Mouse (Mus musculus) midbrain, postnatal 0 days (tissue): Measurements from ENCODE around the gene Bckdhb. TPM values are rescaled to one million over a fixed set of nuclear protein-coding genes. Genes with fewer than 3 reads are reported as not detected.
A peak's percentile ranks its signal among the peaks of the same experiment; 100 is the strongest.

Source experiments
- ATAC-seq: fragments of 200-750 bp; cut with Nextera tagmentation; 2 replicates; pipeline ENCODE4 v1.8.0; 2017; ENCODE audit warnings: moderate number of reproducible peaks, mild to moderate bottlenecking, moderate TSS enrichment, moderate library complexity; ENCODE audit not compliant: low FRiP score
- DNase-seq: peaks from one replicate; pipeline ENCODE4 v3.0.0-alpha.2; 2015; ENCODE audit warnings: low spot score
- H3K27ac ChIP-seq: fragments of 300-500 bp; sonication (generic); 2 replicates; pipeline ENCODE4 v1.5.1; 2014; ENCODE audit warnings: low read depth, mild to moderate bottlenecking, low read length, mixed read lengths
- H3K27me3 ChIP-seq: fragments of 300-500 bp; sonication (generic); 2 replicates; pipeline ENCODE4 v1.6.1; 2014; ENCODE audit warnings: low read length, control low read depth, mixed read lengths; ENCODE audit not compliant: insufficient read depth
- H3K36me3 ChIP-seq: fragments of 300-500 bp; sonication (generic); 2 replicates; pipeline ENCODE4 v1.6.1; 2014; ENCODE audit warnings: low read length, control low read depth, mixed read lengths; ENCODE audit not compliant: insufficient read depth
- H3K4me1 ChIP-seq: fragments of 300-500 bp; sonication (generic); 2 replicates; pipeline ENCODE4 v1.6.1; 2014; ENCODE audit warnings: mild to moderate bottlenecking, control low read depth, antibody characterized with exemption, low read length, mixed read lengths; ENCODE audit not compliant: insufficient read depth
- H3K4me2 ChIP-seq: fragments of 300-500 bp; sonication (generic); 2 replicates; pipeline ENCODE4 v1.6.1; 2014; ENCODE audit warnings: low read depth, mild to moderate bottlenecking, low read length, mixed read lengths; ENCODE audit not compliant: poor library complexity, severe bottlenecking
- H3K4me3 ChIP-seq: fragments of 300-500 bp; sonication (generic); 2 replicates; pipeline ENCODE4 v1.5.1; 2014; ENCODE audit warnings: low read depth, mild to moderate bottlenecking, low read length, moderate library complexity
- H3K9ac ChIP-seq: fragments of 300-500 bp; sonication (generic); replicated peaks from 2 replicates; pipeline ENCODE4 v1.6.1; 2014; ENCODE audit warnings: mild to moderate bottlenecking, low read length, moderate library complexity, mixed read lengths; ENCODE audit not compliant: poor library complexity, severe bottlenecking
- H3K9me3 ChIP-seq: fragments of 300-500 bp; sonication (generic); 2 replicates; pipeline ENCODE4 v1.6.1; 2016; ENCODE audit warnings: low read length, control low read depth
- CTCF ChIP-seq: IDR thresholded peaks from 2 replicates; pipeline ENCODE4 v1.5.1; 2016; ENCODE audit warnings: antibody characterized with exemption, mild to moderate bottlenecking
- WGBS: fragments of 180-500 bp; shearing (Covaris S2); extraction: QIAGEN DNeasy Blood & Tissue Kit; methylation state at CpG from one replicate; pipeline ENCODE4 v1.1.7; 2014; 5-methylcytosine and 5-hydroxymethylcytosine counted together
- polyA plus RNA-seq: library from polyadenylated mRNA; unstranded; fragments of >200 nt; fragmentation: Nextera tagmentation; extraction: Ambion mirVana; gene quantifications from 2 replicates; pipeline ENCODE4 v1.2.1, GENCODE M21; 2015
- total RNA-seq: library from RNA; depleted of rRNA; stranded (reverse); fragments of >200 nt; gene quantifications from 2 replicates; pipeline ENCODE4 v1.2.3, GENCODE M21; 2014; rRNA removed

Bckdhb gene
- total RNA-seq (17.4 and 23.5 TPM in 2 replicates), polyA plus RNA-seq (29.9 and 31.8 TPM in 2 replicates)

GRCm38 (mm10) chr9:83924878-83925687 lies at the start of gene Bckdhb:
Gene Bckdhb (plus strand): TSS chr9:83925145.
- ATAC-seq (peak; percentile 100), DNase-seq (peak; percentile 98)
- peak within 1 kb of the TSS; percentile 77 for H3K4me2 ChIP-seq

GRCm38 (mm10) chr9:83882191-83882590 lies 42.8 kb upstream of the Bckdhb start:
- Histone ChIP-seq H3K9ac (no peak overlapping the region), H3K4me3 (no peak overlapping the region), H3K27ac (no peak overlapping the region), H3K36me3 (no peaks in the 10 kb centered on the region), H3K4me1 (no peaks in the 10 kb centered on the region), H3K4me2 (no peak overlapping the region), H3K9me3 (no peaks in the 10 kb centered on the region), H3K27me3 (no peaks in the 10 kb centered on the region)
- no peak for TF ChIP-seq CTCF
- DNase-seq, result no peak
- ATAC-seq, result no peak
- WGBS, result 85% methylated on average over 6 of the region's 6 CpGs

More at GRCm38 (mm10) chr9:83924878-83925687, at the start of gene Bckdhb:
- under 1% methylated on average over 44 of the region's 46 CpGs for WGBS
- no peak for TF ChIP-seq CTCF
- Histone ChIP-seq H3K36me3 (no peaks in the 10 kb centered on the region), H3K4me3 (peak within 1 kb of the TSS; percentile 67), H3K4me1 (no peaks in the 10 kb centered on the region), H3K9me3 (no peaks in the 10 kb centered on the region), H3K27ac (peak within 1 kb of the TSS; percentile 21; the same call in 1 of the 2 replicates), H3K27me3 (no peaks in the 10 kb centered on the region), H3K9ac (peak within 1 kb of the TSS; percentile 63)

GRCm38 (mm10) chr9:83886149-83886548 lies 38.8 kb upstream of the Bckdhb start:
- H3K27ac ChIP-seq, result no peak overlapping the region
- H3K9me3 ChIP-seq, result no peaks in the 10 kb centered on the region
- H3K36me3 ChIP-seq, result no peaks in the 10 kb centered on the region
- H3K27me3 ChIP-seq, result no peaks in the 10 kb centered on the region
- no peak overlapping the region for H3K4me2 ChIP-seq
- DNase-seq, result no peak
- ATAC-seq, result no peak
- H3K4me1 ChIP-seq, result no peaks in the 10 kb centered on the region
- H3K4me3 ChIP-seq, result no peak overlapping the region
- no peak for TF ChIP-seq CTCF
- H3K9ac ChIP-seq, result no peak overlapping the region

GRCm38 (mm10) chr9:83888214-83888613 lies 36.7 kb upstream of the Bckdhb start:
- no peaks in the 10 kb centered on the region for H3K9me3 ChIP-seq
- WGBS, result 90% methylated on average over 5 of the region's 5 CpGs

GRCm38 (mm10) chr9:83893073-83893472 lies 31.9 kb upstream of the Bckdhb start:
- ATAC-seq, result no peak
- H3K27me3 ChIP-seq, result no peaks in the 10 kb centered on the region
- no peak overlapping the region for H3K9ac ChIP-seq
- no peak for DNase-seq
- no peak for TF ChIP-seq CTCF
- 76% methylated on average over 8 of the region's 8 CpGs for WGBS
- no peak overlapping the region for H3K27ac ChIP-seq
- H3K4me2 ChIP-seq, result no peak overlapping the region
- no peaks in the 10 kb centered on the region for H3K9me3 ChIP-seq
- no peaks in the 10 kb centered on the region for H3K36me3 ChIP-seq
- H3K4me3 ChIP-seq, result no peak overlapping the region
- H3K4me1 ChIP-seq, result no peaks in the 10 kb centered on the region

More at GRCm38 (mm10) chr9:83888214-83888613, 36.7 kb upstream of the Bckdhb start:
- H3K9ac ChIP-seq, result no peak overlapping the region
- H3K27ac ChIP-seq, result no peak overlapping the region
- no peak for TF ChIP-seq CTCF
- DNase-seq (no peak), ATAC-seq (no peak)
- H3K27me3 ChIP-seq, result no peaks in the 10 kb centered on the region
- H3K4me2 ChIP-seq, result no peak overlapping the region
- no peak overlapping the region for H3K4me3 ChIP-seq
- H3K36me3 ChIP-seq, result no peaks in the 10 kb centered on the region
- no peaks in the 10 kb centered on the region for H3K4me1 ChIP-seq

- no peak for DNase-seq
- TF ChIP-seq CTCF, result no peak
- 91% methylated on average over 4 of the region's 4 CpGs for WGBS
- no peaks in the 10 kb centered on the region for H3K4me1 ChIP-seq
- H3K4me3 ChIP-seq, result no peak overlapping the region
- H3K36me3 ChIP-seq, result no peaks in the 10 kb centered on the region
- H3K9me3 ChIP-seq, result no peaks in the 10 kb centered on the region
- H3K9ac ChIP-seq, result no peak overlapping the region
- no peak for ATAC-seq
- H3K27ac ChIP-seq, result no peak overlapping the region
- no peak overlapping the region for H3K4me2 ChIP-seq
- no peaks in the 10 kb centered on the region for H3K27me3 ChIP-seq
Observed at GRCm38 (mm10) chr9:83893767-83894330, 31.1 kb upstream of the Bckdhb start.
